Mouse (Mus musculus): ENCODE results near the gene Pmpca. TPM values are rescaled to one million over a fixed set of nuclear protein-coding genes. Genes with fewer than 3 reads are reported as not detected.
A peak's percentile ranks its signal among the peaks of the same experiment; 100 is the strongest.

Pmpca gene
- polyA plus RNA-seq, 1 experiment from 2014 or later = 113 TPM

DNA sequence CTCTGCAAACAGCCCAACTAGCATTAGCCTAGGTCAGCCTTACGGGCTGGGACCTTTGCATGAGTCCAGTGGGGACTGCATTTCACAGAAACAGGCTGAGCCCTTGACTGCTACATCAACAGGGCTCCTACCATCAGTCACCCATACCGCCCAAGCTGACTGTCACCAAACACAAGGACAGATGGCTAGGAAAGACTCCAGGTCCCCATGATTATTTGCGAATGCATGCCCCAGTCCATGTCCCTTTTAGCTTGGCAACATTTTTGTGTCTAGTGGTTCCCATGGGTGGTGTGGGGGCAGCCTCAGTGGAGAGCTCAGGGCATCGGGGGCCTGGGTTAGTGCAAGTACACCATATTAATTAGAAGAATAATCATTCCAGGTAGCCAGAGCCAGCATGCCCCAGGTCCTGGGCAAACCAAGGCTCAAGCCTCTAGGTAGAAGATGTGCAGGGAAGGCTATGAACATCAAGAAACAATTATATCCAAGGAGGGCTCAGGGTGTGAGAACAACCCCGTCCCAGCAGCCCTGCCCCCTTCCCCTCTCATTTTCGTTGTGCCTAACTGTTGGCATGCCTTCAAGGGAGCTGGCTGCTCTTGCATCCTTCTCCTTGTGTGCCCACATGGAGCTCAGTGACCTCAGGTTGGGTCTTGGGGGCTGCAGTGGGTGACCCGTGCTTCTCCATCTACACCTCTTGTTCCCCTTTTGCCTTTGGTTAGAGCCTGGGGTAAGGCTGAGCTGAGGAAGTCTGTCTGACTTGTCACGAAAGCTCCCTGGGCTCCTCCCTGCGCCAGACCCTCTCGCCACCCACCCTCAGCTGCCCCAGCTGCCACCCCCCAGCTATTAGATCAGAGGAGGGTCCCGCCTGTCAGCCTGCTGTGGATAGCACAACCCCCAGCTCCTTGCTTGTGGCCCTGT is 35.8 kb upstream of the Pmpca start:
- H3K4me1 ChIP-seq (ENCODE audit: control insufficient read depth, insufficient read depth, low read length) = peaks cover 18% of the 10 kb centered on the region
- ATAC-seq (ENCODE audit: low FRiP score, low TSS enrichment) = no peak
- 0 out of 2 replicates have a peak overlapping the region, but pooled peaks have one; percentile 85 for H3K9ac ChIP-seq (ENCODE audit: low read depth, low read length)
- H3K9me3 ChIP-seq (ENCODE audit: control insufficient read depth, low read length) = no peaks in the 10 kb centered on the region
- H3K27me3 ChIP-seq (ENCODE audit: control insufficient read depth, insufficient read depth, low read length) = no peaks in the 10 kb centered on the region
- peak overlapping the region; percentile 96 for H3K4me2 ChIP-seq (replicated peaks; ENCODE audit: low read depth, low read length)
- WGBS = 92% methylated on average over 11 of the region's 11 CpGs
- no peak overlapping the region for H3K27ac ChIP-seq (ENCODE audit: low read depth, low read length)
- peaks cover 19% of the 10 kb centered on the region for H3K36me3 ChIP-seq (ENCODE audit: control insufficient read depth, insufficient read depth, low read length)
- no peak overlapping the region for H3K4me3 ChIP-seq (ENCODE audit: low read length)

- no peak overlapping the region for H3K27ac ChIP-seq (ENCODE audit: low read depth, low read length)
- H3K9me3 ChIP-seq (ENCODE audit: control insufficient read depth, low read length) = no peaks in the 10 kb centered on the region
- no peak overlapping the region for H3K4me2 ChIP-seq (replicated peaks; ENCODE audit: low read depth, low read length)
- ATAC-seq (ENCODE audit: low FRiP score, low TSS enrichment) = no peak
- H3K4me1 ChIP-seq (ENCODE audit: control insufficient read depth, insufficient read depth, low read length) = peaks cover 18% of the 10 kb centered on the region
- no peaks in the 10 kb centered on the region for H3K27me3 ChIP-seq (ENCODE audit: control insufficient read depth, insufficient read depth, low read length)
- no peak overlapping the region for H3K9ac ChIP-seq (ENCODE audit: low read depth, low read length)
- peaks cover 9% of the 10 kb centered on the region for H3K36me3 ChIP-seq (ENCODE audit: control insufficient read depth, insufficient read depth, low read length)
- H3K4me3 ChIP-seq (ENCODE audit: low read length) = no peak overlapping the region
- 86% methylated on average over 4 of the region's 4 CpGs for WGBS
Measured at GRCm38 (mm10) chr2:26354401-26354800, 34.7 kb upstream of the Pmpca start.

DNA sequence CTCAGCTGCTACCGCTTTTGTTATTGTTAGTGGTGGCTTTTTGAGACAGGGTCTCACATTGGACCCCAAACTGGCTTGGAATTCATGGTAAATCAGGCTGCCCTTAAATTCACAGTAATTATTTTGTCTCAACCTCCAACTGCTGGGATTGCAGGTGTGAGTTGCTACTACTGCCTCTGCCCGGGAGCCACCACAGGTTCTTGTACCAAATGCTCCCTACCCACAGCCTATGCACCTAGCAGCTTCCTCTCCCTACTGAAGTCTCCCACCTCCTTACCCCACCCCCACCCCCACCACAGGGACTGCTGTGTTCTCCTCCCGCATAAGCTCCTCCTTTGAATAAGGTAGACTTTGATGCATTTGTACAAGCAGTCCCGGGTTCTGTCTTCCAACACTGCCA is 32.9 kb upstream of the Pmpca start:
- Histone ChIP-seq H3K27me3 (ENCODE audit: control insufficient read depth, insufficient read depth, low read length) (no peaks in the 10 kb centered on the region), H3K36me3 (ENCODE audit: control insufficient read depth, insufficient read depth, low read length) (no peaks in the 10 kb centered on the region), H3K9me3 (ENCODE audit: control insufficient read depth, low read length) (no peaks in the 10 kb centered on the region), H3K4me2 (replicated peaks; ENCODE audit: low read depth, low read length) (no peak overlapping the region), H3K4me1 (ENCODE audit: control insufficient read depth, insufficient read depth, low read length) (peaks cover 12% of the 10 kb centered on the region), H3K27ac (ENCODE audit: low read depth, low read length) (no peak overlapping the region), H3K4me3 (ENCODE audit: low read length) (no peak overlapping the region), H3K9ac (ENCODE audit: low read depth, low read length) (no peak overlapping the region)
- WGBS = 83% methylated on average over 4 of the region's 4 CpGs
- ATAC-seq (ENCODE audit: low FRiP score, low TSS enrichment) = no peak

GRCm38 (mm10) chr2:26356678-26357077 is 32.5 kb upstream of the Pmpca start:
- Histone ChIP-seq H3K4me2 (replicated peaks; ENCODE audit: low read depth, low read length) (no peak overlapping the region), H3K4me3 (ENCODE audit: low read length) (no peak overlapping the region), H3K9me3 (ENCODE audit: control insufficient read depth, low read length) (no peaks in the 10 kb centered on the region), H3K27ac (ENCODE audit: low read depth, low read length) (no peak overlapping the region), H3K4me1 (ENCODE audit: control insufficient read depth, insufficient read depth, low read length) (peaks cover 11% of the 10 kb centered on the region), H3K36me3 (ENCODE audit: control insufficient read depth, insufficient read depth, low read length) (no peaks in the 10 kb centered on the region), H3K27me3 (ENCODE audit: control insufficient read depth, insufficient read depth, low read length) (no peaks in the 10 kb centered on the region), H3K9ac (ENCODE audit: low read depth, low read length) (no peak overlapping the region)
- ATAC-seq (ENCODE audit: low FRiP score, low TSS enrichment) = no peak
- WGBS = 76% methylated on average over 7 of the region's 7 CpGs

GRCm38 (mm10) chr2:26357484-26357883 is 31.7 kb upstream of the Pmpca start:
- Histone ChIP-seq H3K36me3 (ENCODE audit: control insufficient read depth, insufficient read depth, low read length) (no peaks in the 10 kb centered on the region), H3K4me3 (ENCODE audit: low read length) (no peak overlapping the region), H3K27ac (ENCODE audit: low read depth, low read length) (no peak overlapping the region), H3K9ac (ENCODE audit: low read depth, low read length) (peak overlapping the region; percentile 28; the same call in 1 of the 2 replicates), H3K4me1 (ENCODE audit: control insufficient read depth, insufficient read depth, low read length) (peaks cover 10% of the 10 kb centered on the region), H3K27me3 (ENCODE audit: control insufficient read depth, insufficient read depth, low read length) (no peaks in the 10 kb centered on the region), H3K9me3 (ENCODE audit: control insufficient read depth, low read length) (no peaks in the 10 kb centered on the region), H3K4me2 (replicated peaks; ENCODE audit: low read depth, low read length) (no peak overlapping the region)
- WGBS = 41% methylated on average over 15 of the region's 15 CpGs
- peak; percentile 30 for ATAC-seq (ENCODE audit: low FRiP score, low TSS enrichment)

GRCm38 (mm10) chr2:26358667-26359320 is 30.3 kb upstream of the Pmpca start:
- WGBS = 90% methylated on average over 13 of the region's 13 CpGs
- no peak overlapping the region for H3K9ac ChIP-seq (ENCODE audit: low read depth, low read length)
- no peak overlapping the region for H3K4me3 ChIP-seq (ENCODE audit: low read length)
- no peak overlapping the region for H3K27ac ChIP-seq (ENCODE audit: low read depth, low read length)
- no peak for ATAC-seq (ENCODE audit: low FRiP score, low TSS enrichment)
- H3K4me1 ChIP-seq (ENCODE audit: control insufficient read depth, insufficient read depth, low read length) = peaks cover 6% of the 10 kb centered on the region; the same call in 1 of the 2 replicates
- no peaks in the 10 kb centered on the region for H3K27me3 ChIP-seq (ENCODE audit: control insufficient read depth, insufficient read depth, low read length)
- H3K4me2 ChIP-seq (replicated peaks; ENCODE audit: low read depth, low read length) = no peak overlapping the region
- H3K36me3 ChIP-seq (ENCODE audit: control insufficient read depth, insufficient read depth, low read length) = 0 out of 2 replicates have a peak, but pooled peaks cover 4% of the 10 kb centered on the region
- no peaks in the 10 kb centered on the region for H3K9me3 ChIP-seq (ENCODE audit: control insufficient read depth, low read length)

GRCm38 (mm10) chr2:26359983-26360382 is 29.2 kb upstream of the Pmpca start:
- Histone ChIP-seq H3K9me3 (ENCODE audit: control insufficient read depth, low read length) (no peaks in the 10 kb centered on the region), H3K4me1 (ENCODE audit: control insufficient read depth, insufficient read depth, low read length) (peaks cover 6% of the 10 kb centered on the region; the same call in 1 of the 2 replicates), H3K27ac (ENCODE audit: low read depth, low read length) (no peak overlapping the region), H3K4me3 (ENCODE audit: low read length) (no peak overlapping the region), H3K9ac (ENCODE audit: low read depth, low read length) (no peak overlapping the region), H3K27me3 (ENCODE audit: control insufficient read depth, insufficient read depth, low read length) (no peaks in the 10 kb centered on the region), H3K4me2 (replicated peaks; ENCODE audit: low read depth, low read length) (no peak overlapping the region), H3K36me3 (ENCODE audit: control insufficient read depth, insufficient read depth, low read length) (peaks cover 16% of the 10 kb centered on the region)
- ATAC-seq (ENCODE audit: low FRiP score, low TSS enrichment) = no peak
- 81% methylated on average over 6 of the region's 6 CpGs for WGBS

DNA sequence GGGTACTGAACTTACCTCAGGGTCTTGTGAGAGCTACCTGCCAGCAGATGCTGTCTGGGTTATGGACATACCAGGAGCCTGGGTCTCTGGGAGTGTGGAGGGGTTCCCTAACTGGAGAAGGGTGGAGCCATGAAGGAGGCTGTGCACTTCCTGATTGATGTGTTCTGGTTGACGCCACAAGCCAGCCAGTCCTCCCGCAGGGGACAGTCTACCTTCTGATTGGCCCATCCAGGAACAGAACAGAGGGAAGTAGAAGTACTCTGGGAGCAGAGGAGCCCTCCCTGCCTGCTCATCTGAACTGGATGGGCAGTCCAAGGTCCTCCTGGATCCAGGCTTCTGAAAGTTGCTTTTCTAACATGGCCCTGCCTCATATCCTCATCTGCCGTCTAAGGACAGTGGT is 28.4 kb upstream of the Pmpca start, which contains the start of gene Card9:
Gene Card9, minus strand, starts transcription at position 147 of the 400 bp plus-strand sequence.
- Histone ChIP-seq H3K27ac (ENCODE audit: low read depth, low read length) (no peak within 1 kb of the TSS), H3K4me2 (replicated peaks; ENCODE audit: low read depth, low read length) (no peak within 1 kb of the TSS), H3K27me3 (ENCODE audit: control insufficient read depth, insufficient read depth, low read length) (no peaks in the 10 kb centered on the region), H3K4me3 (ENCODE audit: low read length) (no peak within 1 kb of the TSS), H3K9ac (ENCODE audit: low read depth, low read length) (no peak within 1 kb of the TSS), H3K9me3 (ENCODE audit: control insufficient read depth, low read length) (no peaks in the 10 kb centered on the region), H3K36me3 (ENCODE audit: control insufficient read depth, insufficient read depth, low read length) (peaks cover 24% of the 10 kb centered on the region), H3K4me1 (ENCODE audit: control insufficient read depth, insufficient read depth, low read length) (peaks cover 6% of the 10 kb centered on the region; the same call in 1 of the 2 replicates)
- 34% methylated on average over 3 of the region's 3 CpGs for WGBS
- no peak for ATAC-seq (ENCODE audit: low FRiP score, low TSS enrichment)

DNA sequence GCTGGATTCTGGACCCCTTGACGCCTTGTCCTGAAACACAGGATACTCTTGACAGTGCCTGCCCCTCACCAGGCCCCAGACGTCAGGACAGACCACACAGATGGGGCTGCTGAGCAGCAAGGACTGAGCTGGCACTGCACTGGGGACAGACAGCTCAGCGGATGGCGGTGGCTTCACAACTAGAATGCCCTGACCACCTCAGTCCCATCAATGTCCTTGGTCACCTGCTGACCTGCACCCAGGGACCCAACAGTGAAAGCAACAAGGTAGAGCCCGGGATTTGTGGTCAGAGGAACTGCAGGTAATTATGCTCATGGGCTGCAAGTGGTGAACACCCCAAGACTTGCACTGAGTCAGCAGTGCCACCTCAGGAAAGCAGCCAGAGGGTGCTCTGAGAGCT is 26.1 kb upstream of the Pmpca start:
- H3K9ac ChIP-seq (ENCODE audit: low read depth, low read length) = no peak overlapping the region
- ATAC-seq (ENCODE audit: low FRiP score, low TSS enrichment) = no peak
- H3K9me3 ChIP-seq (ENCODE audit: control insufficient read depth, low read length) = no peaks in the 10 kb centered on the region
- peaks cover 46% of the 10 kb centered on the region for H3K36me3 ChIP-seq (ENCODE audit: control insufficient read depth, insufficient read depth, low read length)
- no peaks in the 10 kb centered on the region for H3K27me3 ChIP-seq (ENCODE audit: control insufficient read depth, insufficient read depth, low read length)
- H3K4me1 ChIP-seq (ENCODE audit: control insufficient read depth, insufficient read depth, low read length) = no peaks in the 10 kb centered on the region; the same call in 1 of the 2 replicates
- H3K4me3 ChIP-seq (ENCODE audit: low read length) = no peak overlapping the region
- WGBS = 82% methylated on average over 5 of the region's 5 CpGs
- no peak overlapping the region for H3K27ac ChIP-seq (ENCODE audit: low read depth, low read length)
- H3K4me2 ChIP-seq (replicated peaks; ENCODE audit: low read depth, low read length) = no peak overlapping the region
